Mouse (Mus musculus) layer of hippocampus, adult 2 months (tissue): ENCODE results near the gene Myo19. TPM values are rescaled to one million over a fixed set of nuclear protein-coding genes. Genes with fewer than 3 reads are reported as not detected.

ENCODE experiments used
- DNase-seq, 2 experiments: peaks; one replicate each; pipeline ENCODE4 v3.0.0; 2022; ENCODE audit warnings: low spot score in 2 of 2
- H3K27ac ChIP-seq: fragments of 200-600 bp; 2 replicates; pipeline ENCODE4 v1.8.1; 2022
- H3K4me3 ChIP-seq: fragments of 200-600 bp; 2 replicates; pipeline ENCODE4 v1.8.1; 2022; ENCODE audit warnings: mild to moderate bottlenecking
- CTCF ChIP-seq: fragments of 200-600 bp; conservative IDR thresholded peaks from 2 replicates; pipeline ENCODE4 v1.8.1; 2022; ENCODE audit warnings: antibody characterized with exemption, mild to moderate bottlenecking, moderate library complexity
- total RNA-seq, 2 experiments: library from RNA; stranded (reverse); gene quantifications; 2 replicates each; pipeline ENCODE4 v1.2.3; 2021

Myo19 gene
- total RNA-seq, 2 experiments from 2014 or later: 8.9 to 11.5 TPM

- DNase-seq: peak; percentile 72 to 84
- peak; percentile 43 for TF ChIP-seq CTCF
- Histone ChIP-seq H3K4me3 (no peak overlapping the region), H3K27ac (peak overlapping the region; percentile 92)
These were observed 59.6 kb downstream of the Myo19 start for GRCm38 (mm10) chr11:84939508-84940053.

- Histone ChIP-seq H3K27ac (peak overlapping the region; percentile 92), H3K4me3 (no peak overlapping the region)
- DNase-seq: no peak
- TF ChIP-seq CTCF: no peak
These were observed 60.2 kb downstream of the Myo19 start for GRCm38 (mm10) chr11:84940140-84940539.

GRCm38 (mm10) chr11:84943948-84944347 lies 64.0 kb downstream of the Myo19 start:
- 0 out of 2 replicates have a peak, but pooled peaks have one; percentile 7 for TF ChIP-seq CTCF
- 0 out of 2 replicates have a peak overlapping the region, but pooled peaks have one; percentile 32 for H3K27ac ChIP-seq
- DNase-seq: no peak
- no peak overlapping the region for H3K4me3 ChIP-seq

GRCm38 (mm10) chr11:84944639-84945435 lies 64.9 kb downstream of the Myo19 start:
- Histone ChIP-seq H3K4me3 (no peak overlapping the region), H3K27ac (no peak overlapping the region)
- no peak for TF ChIP-seq CTCF
- no peak for DNase-seq

GRCm38 (mm10) chr11:84945841-84946240 lies 65.9 kb downstream of the Myo19 start:
- DNase-seq: no peak

GRCm38 (mm10) chr11:84947206-84947605 lies 67.3 kb downstream of the Myo19 start:
- DNase-seq: no peak
- no peak for TF ChIP-seq CTCF
- H3K27ac ChIP-seq: peak overlapping the region; percentile 46
- no peak overlapping the region for H3K4me3 ChIP-seq

More at GRCm38 (mm10) chr11:84945841-84946240, 65.9 kb downstream of the Myo19 start:
- no peak for TF ChIP-seq CTCF
- H3K4me3 ChIP-seq: no peak overlapping the region
- no peak overlapping the region for H3K27ac ChIP-seq

GRCm38 (mm10) chr11:84948114-84948513 lies 68.2 kb downstream of the Myo19 start:
- TF ChIP-seq CTCF: no peak
- Histone ChIP-seq H3K4me3 (no peak overlapping the region), H3K27ac (no peak overlapping the region; the same call in 1 of the 2 replicates)
- no peak for DNase-seq

- H3K4me3 ChIP-seq: no peak overlapping the region
These were observed 68.6 kb downstream of the Myo19 start for GRCm38 (mm10) chr11:84948526-84948925.

GRCm38 (mm10) chr11:84952611-84953010 lies 72.7 kb downstream of the Myo19 start:
- TF ChIP-seq CTCF: no peak

More at GRCm38 (mm10) chr11:84948526-84948925, 68.6 kb downstream of the Myo19 start:
- no peak for DNase-seq
- no peak for TF ChIP-seq CTCF
- H3K27ac ChIP-seq: 0 out of 2 replicates have a peak overlapping the region, but pooled peaks have one; percentile 36

GRCm38 (mm10) chr11:84956400-84956799 lies 76.5 kb downstream of the Myo19 start:
- no peak overlapping the region for H3K4me3 ChIP-seq
- no peak overlapping the region for H3K27ac ChIP-seq
- no peak for DNase-seq
- TF ChIP-seq CTCF: no peak

More at GRCm38 (mm10) chr11:84952611-84953010, 72.7 kb downstream of the Myo19 start:
- Histone ChIP-seq H3K27ac (no peak overlapping the region), H3K4me3 (no peak overlapping the region)
- no peak for DNase-seq

- DNase-seq: no peak
- no peak for TF ChIP-seq CTCF
- Histone ChIP-seq H3K27ac (peak overlapping the region; percentile 94), H3K4me3 (peak overlapping the region; percentile 73)
These were observed 77.2 kb downstream of the Myo19 start for GRCm38 (mm10) chr11:84957171-84957570.

GRCm38 (mm10) chr11:84957591-84958270 lies 77.8 kb downstream of the Myo19 start, which contains the start of gene Car4:
Gene Car4, plus strand, starts transcription at chr11:84957786.
- DNase-seq: peak in 1 of 2 experiments; percentile 22
- peak within 1 kb of the TSS; percentile 94 for H3K27ac ChIP-seq
- peak within 1 kb of the TSS; percentile 73 for H3K4me3 ChIP-seq
- 0 out of 2 replicates have a peak, but pooled peaks have one; percentile 12 for TF ChIP-seq CTCF

GRCm38 (mm10) chr11:84958271-84958630 lies 78.3 kb downstream of the Myo19 start:
- DNase-seq: no peak
- TF ChIP-seq CTCF: no peak
- Histone ChIP-seq H3K4me3 (peak overlapping the region; percentile 73), H3K27ac (peak overlapping the region; percentile 94)
